Mouse (Mus musculus) megakaryocyte, embryonic 14.5 days (primary cell): ENCODE data around the gene Ndfip2.

Source experiments
- FLI1 ChIP-seq: IDR thresholded peaks from 2 replicates; pipeline ENCODE4 v1.6.1; 2012; ENCODE audit warnings: low read length, inconsistent platforms, mixed read lengths
- GATA1 ChIP-seq: IDR thresholded peaks from 3 replicates; pipeline ENCODE4 v1.6.1; 2012; ENCODE audit warnings: mixed read lengths, low read length, inconsistent platforms, borderline replicate concordance

DNA sequence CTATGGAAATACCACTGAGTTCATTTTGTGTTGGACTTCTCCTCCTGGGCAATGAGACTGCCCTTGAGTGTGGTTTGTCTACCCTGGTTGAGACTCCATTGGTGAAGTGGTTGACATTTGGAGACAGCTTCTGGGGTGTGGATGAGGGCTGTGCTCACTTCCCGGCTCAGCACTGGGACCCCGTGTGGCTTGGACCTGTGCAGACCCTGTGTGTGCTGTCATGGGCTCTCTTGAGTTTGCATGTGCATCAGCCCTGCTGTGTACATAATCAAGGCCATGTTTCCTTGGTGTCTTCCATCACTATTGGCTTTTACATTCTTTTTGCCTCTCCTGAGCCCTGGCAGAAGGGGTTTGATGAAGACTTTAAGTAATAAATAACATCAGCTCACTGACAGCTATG is 54.6 kb downstream of the Ndfip2 start:
- TF ChIP-seq GATA1, result no peak
- TF ChIP-seq FLI1, result no peak
